Mouse (Mus musculus) lung, adult 10 weeks (tissue): ENCODE measurements around the gene Krt77. TPM values are rescaled to one million over a fixed set of nuclear protein-coding genes. Genes with fewer than 3 reads are reported as not detected.

Experiments used
- polyA plus RNA-seq: library from polyadenylated mRNA; stranded (reverse); fragments of 350-450 nt; fragmentation: Illumina TruSeq; extraction: RNeasy Lipid Tissue Mini Kit (QIAGEN cat#74804); gene quantifications from one replicate; pipeline ENCODE4 v1.2.3, GENCODE M21; 2014; ENCODE audit warnings: low read depth, low replicate concordance; ENCODE audit not compliant: insufficient read depth

Gene Krt77
- not detected for polyA plus RNA-seq

DNA sequence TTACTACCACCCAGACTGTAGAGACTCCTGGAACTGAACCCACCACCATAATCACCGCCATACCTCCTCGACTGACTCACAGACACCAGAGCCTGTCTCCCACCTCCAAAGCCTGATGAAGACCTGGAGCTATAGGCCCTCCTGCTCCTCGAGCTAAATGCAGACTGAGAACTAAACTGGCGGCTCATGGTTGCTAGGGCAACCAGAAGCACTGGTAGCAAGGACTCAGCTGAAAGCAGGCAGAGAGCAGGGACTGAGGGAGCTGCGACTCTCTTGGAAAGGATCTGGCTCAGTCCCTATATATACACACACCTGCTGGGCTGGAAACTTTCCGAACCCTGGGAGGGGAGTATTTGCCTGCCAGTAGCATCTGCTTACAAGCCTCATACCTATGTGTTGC lies at the start of gene Krt77:
TSS of gene Krt77 (minus strand) at position 275 of the 400 bp plus-strand sequence.

DNA sequence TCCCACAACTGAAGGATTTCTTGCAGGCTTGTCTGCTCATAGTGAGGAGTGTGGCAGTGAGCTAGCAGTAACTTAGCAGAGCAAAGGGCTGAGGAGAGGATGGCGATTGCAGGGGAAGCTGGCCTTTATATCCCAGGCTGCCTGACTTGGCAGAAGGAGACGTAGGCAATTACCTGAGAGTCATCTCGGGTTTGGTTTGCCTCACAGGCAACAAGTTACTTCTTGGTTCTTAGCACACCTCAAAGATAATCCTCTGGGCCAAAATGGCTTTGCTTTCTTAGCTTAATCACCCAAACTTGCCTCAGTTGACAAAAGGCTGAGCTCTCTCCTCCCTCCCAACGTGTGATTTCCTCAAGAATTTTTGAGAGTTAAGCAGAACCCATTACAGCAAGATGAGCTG lies 23.3 kb upstream of the Krt77 start, which contains the start of gene Krt76:
TSS of gene Krt76 (minus strand) at position 101 of the 400 bp plus-strand sequence.

GRCm38 (mm10) chr15:101850694-101851093 lies 18.8 kb downstream of the Krt77 start, which contains the start of gene Krt1:
Gene Krt1, minus strand, starts transcription at chr15:101850794.

GRCm38 (mm10) chr15:101817875-101818274 lies 51.6 kb downstream of the Krt77 start, which contains the start of gene Krt2:
Gene Krt2, minus strand, starts transcription at chr15:101818169.

Other genes starting within 250 kb of the Krt77 start
- not detected for gene Gm5414, start 241.5 kb downstream of the Krt77 start, polyA plus RNA-seq
- not detected for gene Gm5478, start 222.3 kb downstream of the Krt77 start, polyA plus RNA-seq
- gene Krt6b, start 189.4 kb downstream of the Krt77 start, polyA plus RNA-seq = not detected
- gene Krt6a, start 175.4 kb downstream of the Krt77 start, polyA plus RNA-seq = not detected
- 0.23 TPM for gene Krt5, start 156.8 kb downstream of the Krt77 start, polyA plus RNA-seq
- not detected for gene Krt71, start 126.6 kb downstream of the Krt77 start, polyA plus RNA-seq
- not detected for gene Krt72, start 83.2 kb downstream of the Krt77 start, polyA plus RNA-seq
- gene Krt73, start 67.4 kb downstream of the Krt77 start, polyA plus RNA-seq = not detected
- not detected for gene Krt2, start 51.5 kb downstream of the Krt77 start, polyA plus RNA-seq
- gene Krt1, start 18.9 kb downstream of the Krt77 start, polyA plus RNA-seq = 0.15 TPM
- not detected for gene Krt76, start 23.2 kb upstream of the Krt77 start, polyA plus RNA-seq
- not detected for gene Krt4, start 55.0 kb upstream of the Krt77 start, polyA plus RNA-seq
- gene Krt79, start 70.6 kb upstream of the Krt77 start, polyA plus RNA-seq = 13.3 TPM
- 0.10 TPM for gene Krt78, start 84.6 kb upstream of the Krt77 start, polyA plus RNA-seq
- gene Krt8, start 134.8 kb upstream of the Krt77 start, polyA plus RNA-seq = 137 TPM
- gene Krt18, start 158.5 kb upstream of the Krt77 start, polyA plus RNA-seq = 91.4 TPM
- 66.8 TPM for gene Eif4b, start 204.1 kb upstream of the Krt77 start, polyA plus RNA-seq
- 166 TPM for gene Tns2, start 230.7 kb upstream of the Krt77 start, polyA plus RNA-seq